Mouse (Mus musculus) hindbrain, embryonic 16.5 days (tissue): ENCODE data around the gene Rab8b. TPM values are rescaled to one million over a fixed set of nuclear protein-coding genes. Genes with fewer than 3 reads are reported as not detected.

ENCODE experiments used
- ATAC-seq: fragments of 200-750 bp; cut with Nextera tagmentation; 2 replicates; pipeline ENCODE4 v1.8.0; 2017; ENCODE audit warnings: moderate TSS enrichment, moderate library complexity
- H3K27ac ChIP-seq: fragments of 300-500 bp; sonication (generic); 2 replicates; pipeline ENCODE4 v1.5.1; 2014; ENCODE audit warnings: low read depth, mild to moderate bottlenecking, control low read depth, low read length, moderate library complexity
- H3K27me3 ChIP-seq: fragments of 300-500 bp; sonication (generic); replicated peaks from 2 replicates; pipeline ENCODE4 v1.6.1; 2014; ENCODE audit warnings: low read length; ENCODE audit not compliant: control insufficient read depth, insufficient read depth
- H3K36me3 ChIP-seq: fragments of 300-500 bp; sonication (generic); 2 replicates; pipeline ENCODE4 v1.6.1; 2014; ENCODE audit warnings: mild to moderate bottlenecking, low read length, moderate library complexity, mixed read lengths; ENCODE audit not compliant: control insufficient read depth, insufficient read depth
- H3K4me1 ChIP-seq: fragments of 300-500 bp; sonication (generic); 2 replicates; pipeline ENCODE4 v1.6.1; 2014; ENCODE audit warnings: low read depth, low read length; ENCODE audit not compliant: control insufficient read depth, insufficient read depth
- H3K4me2 ChIP-seq: fragments of 300-500 bp; sonication (generic); 2 replicates; pipeline ENCODE4 v1.6.1; 2014; ENCODE audit warnings: mild to moderate bottlenecking, low read length, control low read depth, moderate library complexity
- H3K4me3 ChIP-seq: fragments of 300-500 bp; sonication (generic); 2 replicates; pipeline ENCODE4 v1.5.1; 2014; ENCODE audit warnings: mild to moderate bottlenecking, low read length, control low read depth, moderate library complexity
- H3K9ac ChIP-seq: fragments of 300-500 bp; sonication (generic); 2 replicates; pipeline ENCODE4 v1.6.1; 2014; ENCODE audit warnings: low read depth, mild to moderate bottlenecking, control low read depth, low read length, moderate library complexity
- H3K9me3 ChIP-seq: fragments of 300-500 bp; sonication (generic); 2 replicates; pipeline ENCODE4 v1.6.1; 2014; ENCODE audit warnings: mild to moderate bottlenecking, low read length, moderate library complexity; ENCODE audit not compliant: control insufficient read depth
- WGBS: fragments of 180-500 bp; shearing (Covaris S2); extraction: QIAGEN DNeasy Blood & Tissue Kit; methylation state at CpG from one replicate; pipeline ENCODE4 v1.1.7; 2014; 5-methylcytosine and 5-hydroxymethylcytosine counted together
- polyA plus RNA-seq: library from polyadenylated mRNA; unstranded; fragments of >200 nt; fragmentation: Nextera tagmentation; extraction: Ambion mirVana; gene quantifications from 2 replicates; pipeline ENCODE4 v1.2.1, GENCODE M21; 2015

Gene Rab8b
- polyA plus RNA-seq, 1 experiment from 2014 or later = 36.2 TPM

- WGBS = 69% methylated on average over 10 of the region's 10 CpGs
These were observed 47.3 kb downstream of the Rab8b start for GRCm38 (mm10) chr9:66872015-66872727.

GRCm38 (mm10) chr9:66864708-66865107 lies 54.8 kb downstream of the Rab8b start:
- Histone ChIP-seq H3K4me1 (peaks cover 5% of the 10 kb centered on the region; the same call in 1 of the 2 replicates), H3K9ac (no peak overlapping the region), H3K27ac (no peak overlapping the region), H3K4me2 (no peak overlapping the region), H3K4me3 (no peak overlapping the region), H3K36me3 (no peaks in the 10 kb centered on the region), H3K27me3 (no peaks in the 10 kb centered on the region), H3K9me3 (no peaks in the 10 kb centered on the region)
- WGBS = 62% methylated on average over 3 of the region's 3 CpGs
- no peak for ATAC-seq

More at GRCm38 (mm10) chr9:66872015-66872727, 47.3 kb downstream of the Rab8b start:
- Histone ChIP-seq H3K27ac (no peak overlapping the region), H3K27me3 (no peaks in the 10 kb centered on the region), H3K36me3 (no peaks in the 10 kb centered on the region), H3K9me3 (peaks cover 2% of the 10 kb centered on the region; the same call in 1 of the 2 replicates), H3K9ac (no peak overlapping the region), H3K4me2 (no peak overlapping the region), H3K4me1 (no peaks in the 10 kb centered on the region), H3K4me3 (no peak overlapping the region)
- ATAC-seq = peak; percentile 50; the same call in 1 of the 2 replicates

- Histone ChIP-seq H3K9ac (no peak overlapping the region), H3K36me3 (no peaks in the 10 kb centered on the region), H3K4me2 (no peak overlapping the region), H3K27me3 (no peaks in the 10 kb centered on the region), H3K27ac (no peak overlapping the region), H3K4me1 (peaks cover 5% of the 10 kb centered on the region; the same call in 1 of the 2 replicates), H3K9me3 (no peaks in the 10 kb centered on the region), H3K4me3 (no peak overlapping the region)
- ATAC-seq = no peak
- WGBS = 46% methylated on average over 3 of the region's 3 CpGs
These were observed 56.0 kb downstream of the Rab8b start for GRCm38 (mm10) chr9:66863456-66863855.

GRCm38 (mm10) chr9:66862202-66862601 lies 57.3 kb downstream of the Rab8b start:
- 91% methylated on average over 4 of the region's 4 CpGs for WGBS
- Histone ChIP-seq H3K27me3 (no peaks in the 10 kb centered on the region), H3K27ac (no peak overlapping the region), H3K4me1 (peaks cover 5% of the 10 kb centered on the region; the same call in 1 of the 2 replicates), H3K4me3 (no peak overlapping the region), H3K4me2 (no peak overlapping the region), H3K9ac (no peak overlapping the region), H3K36me3 (no peaks in the 10 kb centered on the region), H3K9me3 (no peaks in the 10 kb centered on the region)
- no peak for ATAC-seq

GRCm38 (mm10) chr9:66861104-66861767 lies 58.3 kb downstream of the Rab8b start:
- peak; percentile 42; the same call in 1 of the 2 replicates for ATAC-seq
- Histone ChIP-seq H3K4me1 (peaks cover 5% of the 10 kb centered on the region; the same call in 1 of the 2 replicates), H3K4me2 (no peak overlapping the region), H3K27ac (0 out of 2 replicates have a peak overlapping the region, but pooled peaks have one; percentile 24), H3K27me3 (no peaks in the 10 kb centered on the region), H3K9ac (no peak overlapping the region), H3K4me3 (no peak overlapping the region), H3K36me3 (no peaks in the 10 kb centered on the region), H3K9me3 (no peaks in the 10 kb centered on the region)
- 49% methylated on average over 5 of the region's 5 CpGs for WGBS

- peaks cover 5% of the 10 kb centered on the region; the same call in 1 of the 2 replicates for H3K4me1 ChIP-seq
- H3K9ac ChIP-seq = no peak overlapping the region
- 91% methylated on average over 5 of the region's 5 CpGs for WGBS
- H3K4me3 ChIP-seq = no peak overlapping the region
- H3K9me3 ChIP-seq = no peaks in the 10 kb centered on the region
- no peaks in the 10 kb centered on the region for H3K27me3 ChIP-seq
- H3K27ac ChIP-seq = no peak overlapping the region
- ATAC-seq = no peak
- no peaks in the 10 kb centered on the region for H3K36me3 ChIP-seq
- no peak overlapping the region for H3K4me2 ChIP-seq
These were observed 60.0 kb downstream of the Rab8b start for GRCm38 (mm10) chr9:66859523-66859922.

GRCm38 (mm10) chr9:66855865-66856264 lies 63.6 kb downstream of the Rab8b start:
- no peak overlapping the region for H3K4me3 ChIP-seq
- H3K27ac ChIP-seq = no peak overlapping the region
- no peaks in the 10 kb centered on the region for H3K9me3 ChIP-seq
- H3K4me2 ChIP-seq = no peak overlapping the region
- H3K36me3 ChIP-seq = 0 out of 2 replicates have a peak, but pooled peaks cover 2% of the 10 kb centered on the region
- no peak for ATAC-seq
- no peaks in the 10 kb centered on the region for H3K4me1 ChIP-seq
- H3K9ac ChIP-seq = no peak overlapping the region
- 69% methylated on average over 7 of the region's 7 CpGs for WGBS
- H3K27me3 ChIP-seq = no peaks in the 10 kb centered on the region

- 22% methylated on average over 6 of the region's 6 CpGs for WGBS
- H3K27me3 ChIP-seq = no peaks in the 10 kb centered on the region
These were observed 66.9 kb downstream of the Rab8b start for GRCm38 (mm10) chr9:66852592-66852991.

GRCm38 (mm10) chr9:66850966-66851365 lies 68.5 kb downstream of the Rab8b start:
- H3K9me3 ChIP-seq = no peaks in the 10 kb centered on the region
- no peaks in the 10 kb centered on the region for H3K4me1 ChIP-seq
- H3K9ac ChIP-seq = no peak overlapping the region
- H3K27ac ChIP-seq = no peak overlapping the region
- ATAC-seq = no peak
- 75% methylated on average over 5 of the region's 5 CpGs for WGBS
- H3K4me2 ChIP-seq = no peak overlapping the region
- peaks cover 12% of the 10 kb centered on the region; the same call in 1 of the 2 replicates for H3K36me3 ChIP-seq
- H3K27me3 ChIP-seq = no peaks in the 10 kb centered on the region
- H3K4me3 ChIP-seq = no peak overlapping the region

More at GRCm38 (mm10) chr9:66852592-66852991, 66.9 kb downstream of the Rab8b start:
- no peaks in the 10 kb centered on the region for H3K9me3 ChIP-seq
- H3K36me3 ChIP-seq = 0 out of 2 replicates have a peak, but pooled peaks cover 3% of the 10 kb centered on the region
- no peaks in the 10 kb centered on the region for H3K4me1 ChIP-seq
- no peak overlapping the region for H3K4me2 ChIP-seq
- no peak overlapping the region for H3K27ac ChIP-seq
- ATAC-seq = no peak
- H3K9ac ChIP-seq = no peak overlapping the region
- no peak overlapping the region for H3K4me3 ChIP-seq
